In the genomic region with DNA sequence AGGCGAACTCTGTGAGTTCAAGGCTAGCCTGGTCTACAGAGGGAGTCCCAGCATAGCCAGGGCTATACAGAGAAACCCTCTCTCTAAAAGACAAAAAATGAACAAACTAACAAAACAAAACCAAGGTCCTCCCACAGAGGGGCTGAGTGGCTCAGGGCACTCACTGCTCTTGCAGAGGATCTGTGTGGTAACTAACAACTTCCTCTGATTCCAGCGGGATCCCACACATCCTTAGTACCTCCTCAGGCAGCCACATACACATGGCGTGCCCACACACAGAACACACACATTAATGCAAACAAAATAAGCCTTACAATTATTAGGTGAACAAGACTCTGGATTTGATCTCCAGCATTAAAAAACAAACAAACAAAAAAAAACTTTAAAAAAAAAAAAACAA, we compare ENCODE assay signal across 29 mouse cellular contexts. TPM values are rescaled to one million over a fixed set of nuclear protein-coding genes. Genes with fewer than 3 reads are reported as not detected.
DNase-seq lines count a peak whose midpoint lies in the region; ATAC-seq lines count a peak whose summit lies in the region.
"Had no signal": no experiment of that assay in that cellular context is flagged by ENCODE, and none has a peak within 500 bp of the region (broad histone marks: within the 10 kb centered on the region; RNA-seq: fewer than 3 reads in every experiment).

No protein-coding gene starts in this region.

- H3K9ac ChIP-seq in liver, embryonic 16.5 days (ENCODE audit: low read depth, low read length) = no peak overlapping the region
- H3K9ac ChIP-seq: embryonic facial prominence, embryonic 12.5 days; embryonic facial prominence, embryonic 15.5 days; forebrain, postnatal 0 days; heart, embryonic 12.5 days; heart, embryonic 15.5 days; hindbrain, embryonic 13.5 days had no signal

- no peak overlapping the region; the same call in 1 of the 2 replicates for H3K4me2 ChIP-seq in liver, embryonic 16.5 days (ENCODE audit: low read depth, low read length)
- H3K4me2 ChIP-seq: embryonic facial prominence, embryonic 12.5 days; embryonic facial prominence, embryonic 15.5 days; heart, embryonic 12.5 days; heart, embryonic 15.5 days; hindbrain, embryonic 13.5 days had no signal

- no peaks in the 10 kb centered on the region for H3K9me3 ChIP-seq in liver, embryonic 16.5 days (replicated peaks; ENCODE audit: control insufficient read depth, low read length)
- H3K9me3 ChIP-seq: embryonic facial prominence, embryonic 12.5 days; embryonic facial prominence, embryonic 15.5 days; heart, embryonic 15.5 days had no signal

- no peak for ATAC-seq in liver, embryonic 16.5 days (ENCODE audit: low read depth)
- 0 out of 2 replicates have a peak, but pooled peaks have one; percentile 50 for ATAC-seq in megakaryocyte, adult 5-6 weeks (ENCODE audit: poor library complexity, severe bottlenecking)
- ATAC-seq: activated CD4-positive, CD25-positive, alpha-beta regulatory T cell, adult 4 months; forebrain, embryonic 14.5 days; forebrain, postnatal 0 days; hindbrain, embryonic 16.5 days had no signal

- 0 out of 2 replicates have a peak overlapping the region, but pooled peaks have one; percentile 57 for H3K27ac ChIP-seq in liver, embryonic 16.5 days (ENCODE audit: low read length)
- H3K27ac ChIP-seq in brown adipose tissue, adult 24 weeks (replicated peaks; ENCODE audit: low read depth, low read length) = peak overlapping the region; percentile 64
- H3K27ac ChIP-seq: embryonic facial prominence, embryonic 12.5 days; embryonic facial prominence, embryonic 15.5 days; gastrocnemius, adult 2 months; heart, embryonic 15.5 days; hindbrain, embryonic 10.5 days; hindbrain, embryonic 13.5 days had no signal

- no peaks in the 10 kb centered on the region for H3K36me3 ChIP-seq in liver, embryonic 16.5 days (ENCODE audit: control insufficient read depth, insufficient read depth)
- H3K36me3 ChIP-seq: embryonic facial prominence, embryonic 12.5 days; embryonic facial prominence, embryonic 15.5 days; heart, embryonic 12.5 days; heart, embryonic 15.5 days; hindbrain, embryonic 10.5 days; hindbrain, embryonic 13.5 days had no signal

- no peaks in the 10 kb centered on the region; the same call in none of the 2 replicates for H3K4me1 ChIP-seq in liver, embryonic 16.5 days (ENCODE audit: control insufficient read depth, low read depth, low read length)
- H3K4me1 ChIP-seq in brown adipose tissue, adult 24 weeks (ENCODE audit: control insufficient read depth, insufficient read depth, insufficient read length, low read length) = peaks cover 8% of the 10 kb centered on the region; the same call in 1 of the 2 replicates
- H3K4me1 ChIP-seq: embryonic facial prominence, embryonic 12.5 days; embryonic facial prominence, embryonic 15.5 days; heart, embryonic 12.5 days; heart, embryonic 15.5 days; hindbrain, embryonic 10.5 days; hindbrain, embryonic 13.5 days had no signal

- WGBS in liver, embryonic 16.5 days (ENCODE audit: insufficient replicate concordance) = 45% methylated on average over 3 of the region's 3 CpGs

- H3K27me3 ChIP-seq in liver, embryonic 16.5 days (ENCODE audit: control insufficient read depth, insufficient read depth, low read depth, low read length) = no peaks in the 10 kb centered on the region
- H3K27me3 ChIP-seq: embryonic facial prominence, embryonic 12.5 days; embryonic facial prominence, embryonic 15.5 days; heart, embryonic 12.5 days; heart, embryonic 15.5 days; hindbrain, embryonic 13.5 days had no signal

- H3K4me3 ChIP-seq in liver, embryonic 16.5 days (ENCODE audit: low read depth, low read length) = no peak overlapping the region
- H3K4me3 ChIP-seq in brown adipose tissue, adult 24 weeks (ENCODE audit: insufficient read depth, low read depth, low read length) = no peak overlapping the region
- H3K4me3 ChIP-seq: embryonic facial prominence, embryonic 12.5 days; embryonic facial prominence, embryonic 15.5 days; gastrocnemius, adult 2 months; heart, embryonic 12.5 days; heart, embryonic 15.5 days; hindbrain, embryonic 10.5 days; hindbrain, embryonic 13.5 days had no signal

- no peak for DNase-seq in liver
- DNase-seq in layer of hippocampus, postnatal 25 days (ENCODE audit: extremely low spot score in 1 of 2, low spot score in 1 of 2) = no peak
- no peak for DNase-seq in testis, postnatal 10 days (ENCODE audit: low spot score)
- DNase-seq: adrenal gland, postnatal 10 days; adrenal gland, postnatal 36 days; cerebellum, adult 11 months; cerebellum, adult 2 months; cerebellum, adult 9-11 months; cerebellum, postnatal 25 days; forebrain, postnatal 0 days; gastrocnemius, adult 2 months; gastrocnemius, postnatal 14 days; heart, adult 18-20 months; heart, postnatal 10 days; heart, postnatal 36 days had no signal

RNA-seq across cellular contexts. Expression of a gene that starts 9.7 kb away (rescaled TPM):
- polyA plus RNA-seq in liver, embryonic 16.5 days (2015; fragmentation: Nextera tagmentation; extraction: Ambion mirVana) = 14.1 and 14.4 TPM in 2 replicates
- 17.4 and 29.1 TPM in 2 replicates for polyA plus RNA-seq in brown adipose tissue, adult 24 weeks (2012; ENCODE audit: insufficient read depth, insufficient read length, missing spikeins)
- not detected in 2 replicates for total RNA-seq in megakaryocyte, adult 5-6 weeks (2015)
- total RNA-seq in megakaryocyte, adult 5-6 weeks (2017) = not detected in 2 replicates
- total RNA-seq in layer of hippocampus, postnatal 25 days (2021) = under 1 TPM; 0.62 to 0.73 TPM
- total RNA-seq: common myeloid progenitor, adult 5-6 weeks had no signal
- polyA plus RNA-seq: activated CD4-positive, CD25-positive, alpha-beta regulatory T cell, adult 4 months; embryonic facial prominence, embryonic 15.5 days; forebrain, embryonic 11.5 days; forebrain, embryonic 14.5 days; heart, embryonic 15.5 days; hindbrain, embryonic 10.5 days had no signal

RNA-seq across cellular contexts. Expression of a gene that starts 22.3 kb away (rescaled TPM):
- polyA plus RNA-seq in liver, embryonic 16.5 days (2015; fragmentation: Nextera tagmentation; extraction: Ambion mirVana) = 31.6 and 36.1 TPM in 2 replicates
- polyA plus RNA-seq in brown adipose tissue, adult 24 weeks (2012; ENCODE audit: insufficient read depth, insufficient read length, missing spikeins) = 17.6 and 21.5 TPM in 2 replicates
- 38.5 and 39.7 TPM in 2 replicates for total RNA-seq in megakaryocyte, adult 5-6 weeks (2015)
- 77.6 and 92.3 TPM in 2 replicates for total RNA-seq in megakaryocyte, adult 5-6 weeks (2017)
- 10 to 100 TPM; 28.5 to 29.5 TPM for total RNA-seq in layer of hippocampus, postnatal 25 days (2021)

RNA-seq across cellular contexts. Expression of a gene that starts 33.5 kb away (rescaled TPM):
- 482 and 527 TPM in 2 replicates for polyA plus RNA-seq in liver, embryonic 16.5 days (2015; fragmentation: Nextera tagmentation; extraction: Ambion mirVana)
- polyA plus RNA-seq in brown adipose tissue, adult 24 weeks (2012; ENCODE audit: insufficient read depth, insufficient read length, missing spikeins) = 282 and 398 TPM in 2 replicates
- 1,765 and 1,894 TPM in 2 replicates for total RNA-seq in megakaryocyte, adult 5-6 weeks (2015)
- total RNA-seq in megakaryocyte, adult 5-6 weeks (2017) = 1,107 and 1,286 TPM in 2 replicates
- 100 to 1,000 TPM; 604 to 704 TPM for total RNA-seq in layer of hippocampus, postnatal 25 days (2021)

RNA-seq across cellular contexts. Expression of a gene that starts 33.5 kb away (rescaled TPM):
- 28.2 and 35.1 TPM in 2 replicates for polyA plus RNA-seq in liver, embryonic 16.5 days (2015; fragmentation: Nextera tagmentation; extraction: Ambion mirVana)
- polyA plus RNA-seq in brown adipose tissue, adult 24 weeks (2012; ENCODE audit: insufficient read depth, insufficient read length, missing spikeins) = 95.3 and 105 TPM in 2 replicates
- total RNA-seq in megakaryocyte, adult 5-6 weeks (2015) = 26.8 and 32.6 TPM in 2 replicates
- total RNA-seq in megakaryocyte, adult 5-6 weeks (2017) = 26.8 and 29.4 TPM in 2 replicates
- 10 to 100 TPM; 27.7 to 34.2 TPM for total RNA-seq in layer of hippocampus, postnatal 25 days (2021)
